Mouse (Mus musculus) olfactory bulb, adult 2 months (tissue): Measurements from ENCODE around the gene Asb16.

Source experiments
- CTCF ChIP-seq: fragments of 200-500 bp; IDR thresholded peaks from 2 replicates; pipeline ENCODE4 v1.5.1; 2012; ENCODE audit warnings: low read depth, mild to moderate bottlenecking, low read length, moderate library complexity; ENCODE audit not compliant: insufficient read depth
- POLR2A ChIP-seq: fragments of 200-500 bp; IDR thresholded peaks from 2 replicates; pipeline ENCODE4 v1.6.1; 2012; ENCODE audit warnings: mild to moderate bottlenecking, low read depth, low read length, moderate library complexity; ENCODE audit not compliant: insufficient read depth

GRCm38 (mm10) chr11:102308979-102309378, 40.4 kb downstream of the Asb16 start:
- 0 out of 2 replicates have a peak, but pooled peaks have one; percentile 12 for TF ChIP-seq POLR2A
- TF ChIP-seq CTCF = peak; percentile 88
